Comparison of ENCODE assay signal across 22 mouse cellular contexts in the genomic region with DNA sequence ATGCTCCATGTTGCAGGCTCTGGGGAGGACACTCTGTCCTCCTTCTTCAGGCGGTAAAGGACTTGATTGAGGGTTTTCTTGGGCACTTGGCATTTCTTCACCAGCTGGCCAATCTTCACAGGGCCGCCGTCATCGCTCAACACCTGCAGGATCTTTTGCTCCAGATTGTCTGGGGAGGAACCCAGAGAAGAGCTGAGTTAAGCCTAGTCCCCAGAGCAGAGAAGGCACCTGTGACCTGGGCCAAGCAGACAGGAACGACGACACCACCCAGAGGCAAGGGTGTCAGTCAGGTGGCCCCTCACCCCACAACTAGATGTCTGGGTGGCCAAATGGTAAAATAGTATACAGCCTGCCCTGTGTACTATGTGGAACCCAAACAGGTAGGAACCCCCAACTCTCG. TPM values are rescaled to one million over a fixed set of nuclear protein-coding genes. Genes with fewer than 3 reads are reported as not detected.
A peak's percentile ranks its signal among the peaks of the same experiment; 100 is the strongest.
DNase-seq lines count a peak whose midpoint lies in the region; ATAC-seq and TF ChIP-seq lines count a peak whose summit lies in the region.
"Had no signal": no experiment of that assay in that cellular context is flagged by ENCODE, and none has a peak within 500 bp of the region (broad histone marks: within the 10 kb centered on the region; RNA-seq: fewer than 3 reads in every experiment).

No protein-coding gene starts in this region.

- 91% methylated on average over 7 of the region's 7 CpGs for WGBS in kidney, adult 2 months
- 80% methylated on average over 7 of the region's 7 CpGs for WGBS in liver, embryonic 11.5 days

- no peak for TF ChIP-seq POLR2A in kidney, adult 2 months (IDR thresholded peaks at IDR 0.05; ENCODE audit: low read depth, low read length)

- no peak overlapping the region for H3K27ac ChIP-seq in kidney, adult 2 months (ENCODE audit: insufficient read depth, low read depth, low read length)
- H3K27ac ChIP-seq in liver, embryonic 11.5 days (ENCODE audit: low read depth, low read length), result no peak overlapping the region
- H3K27ac ChIP-seq: hindbrain, embryonic 13.5 days; kidney, embryonic 15.5 days; limb, embryonic 15.5 days had no signal

- no peak for ATAC-seq in liver, embryonic 11.5 days (replicated peaks; ENCODE audit: low FRiP score)
- ATAC-seq in CD4-positive, CD25-positive, alpha-beta regulatory T cell, adult 4 months, result no peak
- ATAC-seq: inflammation-experienced regulatory T-cells, adult 6 months had no signal

- H3K4me1 ChIP-seq in kidney, adult 2 months (ENCODE audit: control insufficient read depth, insufficient read depth, low read length), result no peaks in the 10 kb centered on the region
- H3K4me1 ChIP-seq in liver, embryonic 11.5 days (replicated peaks; ENCODE audit: control insufficient read depth, insufficient read depth, low read length), result no peaks in the 10 kb centered on the region

- no peaks in the 10 kb centered on the region for H3K9me3 ChIP-seq in liver, embryonic 11.5 days (ENCODE audit: control insufficient read depth, low read length)
- H3K9me3 ChIP-seq: hindbrain, embryonic 13.5 days; kidney, embryonic 15.5 days; limb, embryonic 15.5 days had no signal

- H3K4me3 ChIP-seq in kidney, adult 2 months (ENCODE audit: insufficient read depth, low read depth, low read length), result no peak overlapping the region
- no peak overlapping the region for H3K4me3 ChIP-seq in liver, embryonic 11.5 days (ENCODE audit: low read depth, low read length)
- H3K4me3 ChIP-seq: hindbrain, embryonic 13.5 days; kidney, embryonic 15.5 days; limb, embryonic 15.5 days had no signal

- H3K9ac ChIP-seq in liver, embryonic 11.5 days (ENCODE audit: low read depth, low read length), result no peak overlapping the region
- H3K9ac ChIP-seq: hindbrain, embryonic 13.5 days; kidney, embryonic 15.5 days; limb, embryonic 15.5 days had no signal

- H3K27me3 ChIP-seq in kidney, adult 2 months (replicated peaks; ENCODE audit: control insufficient read depth, insufficient read depth, low read length), result no peaks in the 10 kb centered on the region
- H3K27me3 ChIP-seq in liver, embryonic 11.5 days (replicated peaks; ENCODE audit: control insufficient read depth, insufficient read depth, low read length), result peaks cover 2% of the 10 kb centered on the region; the same call in 1 of the 2 replicates
- H3K27me3 ChIP-seq: CH12.LX; limb, embryonic 15.5 days had no signal

- H3K36me3 ChIP-seq in kidney, adult 2 months (ENCODE audit: control insufficient read depth, insufficient read depth, low read length), result no peaks in the 10 kb centered on the region
- H3K36me3 ChIP-seq in liver, embryonic 11.5 days (ENCODE audit: control insufficient read depth, insufficient read depth, low read length), result no peaks in the 10 kb centered on the region
- H3K36me3 ChIP-seq: hindbrain, embryonic 13.5 days; kidney, embryonic 15.5 days; limb, embryonic 15.5 days had no signal

- DNase-seq in gastrocnemius, postnatal 10 days, result peak; percentile 2
- DNase-seq in gastrocnemius, adult 18-20 months (ENCODE audit: low spot score), result no peak
- peak; percentile 3 for DNase-seq in kidney, postnatal 10 days
- DNase-seq in kidney, adult 2 months, result no peak
- peak; percentile 42 for DNase-seq in thymus, postnatal 14 days
- DNase-seq in thymus, adult 18-20 months, result no peak
- DNase-seq in liver, embryonic 11.5 days (ENCODE audit: low spot score), result peak; percentile 24
- DNase-seq: adrenal gland, postnatal 36 days; cerebellum, adult 11-12 months; cerebellum, postnatal 14 days; embryo, embryonic 11 days; lung, adult 2 months; lung, postnatal 36 days; thymus, postnatal 25 days had no signal

- no peak for TF ChIP-seq CTCF in kidney, adult 2 months (conservative IDR thresholded peaks at IDR 0.05; ENCODE audit: insufficient read depth, insufficient read length, low read depth, low read length)

- H3K4me2 ChIP-seq in liver, embryonic 11.5 days, result no peak overlapping the region
- H3K4me2 ChIP-seq: hindbrain, embryonic 13.5 days; kidney, embryonic 15.5 days; limb, embryonic 15.5 days had no signal

RNA-seq across cellular contexts. Expression of gene Zbp1, which starts 1.9 kb away (rescaled TPM):
- under 1 TPM in 1 of 2 experiments, not detected in 1; 0.09 TPM for total RNA-seq in gastrocnemius, postnatal 10 days (2021)
- under 1 TPM in 1 of 2 experiments, not detected in 1; 0.47 TPM for total RNA-seq in gastrocnemius, adult 18-20 months (2021)
- 3.3 and 7.8 TPM in 2 replicates for polyA plus RNA-seq in kidney, adult 2 months (2012; rRNA removed)
- polyA plus RNA-seq in liver, embryonic 11.5 days (2014; fragmentation: Nextera tagmentation; extraction: Ambion mirVana), result not detected in 2 replicates
- 100 to 1,000 TPM in 1 of 2 experiments, 10 to 100 TPM in 1; 85.2 to 140 TPM for polyA plus RNA-seq in CD4-positive, CD25-positive, alpha-beta regulatory T cell, adult 4 months (2017; shearing (Covaris generic))
- total RNA-seq: layer of hippocampus, postnatal 25 days; left cerebral cortex, postnatal 25 days had no signal

RNA-seq across cellular contexts. Expression of gene Pmepa1, which starts 59.5 kb away (rescaled TPM):
- total RNA-seq in gastrocnemius, postnatal 10 days (2021), result 10 to 100 TPM; 15.8 to 19.8 TPM
- total RNA-seq in gastrocnemius, adult 18-20 months (2021), result 10 to 100 TPM; 17.2 to 31.9 TPM
- 35.6 and 44.7 TPM in 2 replicates for polyA plus RNA-seq in kidney, adult 2 months (2012; rRNA removed)
- 0.95 and 1.2 TPM in 2 replicates for polyA plus RNA-seq in liver, embryonic 11.5 days (2014; fragmentation: Nextera tagmentation; extraction: Ambion mirVana)
- 10 to 100 TPM; 10.4 to 12.7 TPM for polyA plus RNA-seq in CD4-positive, CD25-positive, alpha-beta regulatory T cell, adult 4 months (2017; shearing (Covaris generic))

Comparison
In these comparisons a context has a peak if more than half of its experiments do, and no peak if none do; other contexts are left out.
1. DNase-seq: peak in gastrocnemius, postnatal 10 days (single experiment), kidney, postnatal 10 days (single experiment), thymus, postnatal 14 days (single experiment) and liver, embryonic 11.5 days (single experiment); none in gastrocnemius, adult 18-20 months (single experiment), kidney, adult 2 months (single experiment) and thymus, adult 18-20 months (0 of 2).